Mouse (Mus musculus): ENCODE results near the gene Gm38655. TPM values are rescaled to one million over a fixed set of nuclear protein-coding genes. Genes with fewer than 3 reads are reported as not detected.

The Gm38655 gene
- polyA plus RNA-seq, 1 experiment, result not detected

DNA sequence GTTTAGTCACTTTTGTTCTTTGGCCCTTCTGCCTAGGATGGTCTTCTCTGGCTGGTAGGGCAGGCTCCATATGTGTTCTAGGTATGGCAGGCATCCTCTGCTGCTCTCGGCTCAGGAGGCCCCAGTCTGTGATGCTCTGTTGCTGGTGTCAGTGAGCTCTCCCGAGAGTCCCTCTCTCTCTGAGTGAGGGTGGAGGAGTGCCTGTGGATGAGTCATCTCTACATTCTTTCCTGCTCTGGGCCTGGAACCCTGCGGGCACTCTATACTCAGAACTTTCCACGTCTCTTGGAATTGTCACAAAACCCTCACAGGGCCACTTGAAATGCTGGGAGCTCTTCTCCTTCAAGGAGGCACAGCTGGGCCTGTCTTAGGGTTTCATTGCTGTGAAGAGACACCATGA is 36.4 kb upstream of the Gm38655 start:
- no peak overlapping the region for H3K27ac ChIP-seq (ENCODE audit: insufficient read depth, low read length)
- no peak for TF ChIP-seq POLR2A (IDR thresholded peaks at IDR 0.05; ENCODE audit: extremely low read depth, insufficient read depth, low read length)
- TF ChIP-seq CTCF (IDR thresholded peaks at IDR 0.05; ENCODE audit: extremely low read depth, insufficient read depth, low read length), result no peak
- H3K4me1 ChIP-seq (ENCODE audit: control insufficient read depth, insufficient read depth, low read length), result no peaks in the 10 kb centered on the region
- H3K4me3 ChIP-seq (ENCODE audit: insufficient read depth, low read length), result no peak overlapping the region

DNA sequence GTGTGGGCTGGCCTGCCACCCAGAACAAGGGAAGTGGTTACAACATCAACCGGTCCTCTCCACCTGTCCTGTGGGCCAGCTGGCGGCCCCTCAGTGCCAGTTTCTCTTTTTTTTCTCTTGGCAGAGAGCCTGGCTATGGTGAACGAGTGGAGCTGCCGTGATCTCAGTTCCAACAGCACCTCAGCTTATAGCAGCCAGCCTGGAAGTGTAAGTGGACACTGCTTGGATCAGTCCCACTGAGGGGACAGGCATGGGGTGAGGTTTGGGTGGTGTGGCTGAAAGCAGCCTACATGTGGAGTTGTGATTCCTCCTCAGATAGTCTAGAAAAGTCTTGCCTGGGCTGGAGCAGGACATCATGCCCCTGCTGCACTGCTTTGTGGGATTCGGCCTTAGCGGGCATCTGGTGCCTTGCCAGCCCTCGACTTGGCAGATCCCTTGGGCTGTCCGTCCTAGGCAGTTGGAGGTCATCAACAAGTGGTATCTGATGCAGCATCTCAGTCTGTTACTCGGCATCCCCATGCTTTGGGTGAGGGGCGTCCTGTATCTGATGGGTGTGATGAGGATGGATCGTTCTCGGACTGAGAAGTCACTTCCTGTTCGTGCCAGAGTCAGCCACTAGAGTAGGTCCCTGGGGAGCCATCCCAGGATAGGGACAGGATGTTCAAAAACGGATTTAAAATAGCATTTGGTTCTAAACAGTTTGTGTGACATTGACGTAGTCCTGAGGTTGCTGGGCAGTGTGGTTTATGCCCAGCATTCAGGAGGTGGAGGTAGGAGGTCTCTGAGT is 35.6 kb upstream of the Gm38655 start:
- Histone ChIP-seq H3K4me1 (ENCODE audit: control insufficient read depth, insufficient read depth, low read length) (no peaks in the 10 kb centered on the region), H3K4me3 (ENCODE audit: insufficient read depth, low read length) (no peak overlapping the region), H3K27ac (ENCODE audit: insufficient read depth, low read length) (peak overlapping the region; percentile 8; the same call in 1 of the 2 replicates)
- no peak for TF ChIP-seq CTCF (IDR thresholded peaks at IDR 0.05; ENCODE audit: extremely low read depth, insufficient read depth, low read length)

DNA sequence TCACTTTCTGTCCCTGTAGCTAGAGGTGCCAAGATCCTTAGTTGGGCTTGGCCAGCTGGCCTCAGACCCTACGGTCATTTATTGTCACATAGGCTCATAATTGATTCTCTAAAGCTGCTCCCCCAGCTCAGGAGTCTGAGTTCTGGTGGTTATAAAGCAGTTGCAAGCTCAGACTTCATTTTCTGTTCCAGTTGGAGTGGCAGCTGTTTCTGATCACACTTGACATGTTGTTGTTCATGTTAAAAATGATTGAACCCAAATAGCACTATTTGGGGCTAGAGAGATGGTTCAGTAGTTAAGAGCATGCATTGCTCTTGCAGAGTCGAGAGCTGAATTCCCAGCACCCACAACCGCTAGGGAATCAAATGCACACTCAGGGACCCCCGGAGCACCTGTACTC is 34.7 kb upstream of the Gm38655 start:
- no peaks in the 10 kb centered on the region for H3K4me1 ChIP-seq (ENCODE audit: control insufficient read depth, insufficient read depth, low read length)
- no peak overlapping the region for H3K27ac ChIP-seq (ENCODE audit: insufficient read depth, low read length)
- H3K4me3 ChIP-seq (ENCODE audit: insufficient read depth, low read length), result no peak overlapping the region
- TF ChIP-seq CTCF (IDR thresholded peaks at IDR 0.05; ENCODE audit: extremely low read depth, insufficient read depth, low read length) (no peak), POLR2A (IDR thresholded peaks at IDR 0.05; ENCODE audit: extremely low read depth, insufficient read depth, low read length) (no peak)

DNA sequence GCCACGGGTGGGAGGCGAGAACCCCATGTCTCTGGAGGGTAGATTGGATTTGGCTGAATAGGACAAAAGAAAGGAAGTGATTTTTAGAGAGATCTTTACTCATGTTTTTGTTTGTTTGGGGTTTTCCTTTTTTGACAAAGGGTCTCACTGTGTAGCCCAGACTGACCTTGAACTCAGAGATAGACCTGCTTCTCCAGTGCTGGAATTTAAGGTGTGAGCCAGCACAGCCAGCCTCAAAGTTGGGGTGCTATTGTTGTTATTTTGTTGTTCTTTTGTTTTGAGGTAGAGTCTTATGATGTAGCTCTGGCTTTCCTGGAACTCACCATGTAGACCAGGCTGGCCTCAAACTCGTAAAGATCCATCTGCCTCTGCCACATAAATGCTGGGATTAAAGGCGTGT is 27.1 kb upstream of the Gm38655 start:
- no peak overlapping the region for H3K4me3 ChIP-seq (ENCODE audit: insufficient read depth, low read length)
- TF ChIP-seq CTCF (IDR thresholded peaks at IDR 0.05; ENCODE audit: extremely low read depth, insufficient read depth, low read length) (no peak), POLR2A (IDR thresholded peaks at IDR 0.05; ENCODE audit: extremely low read depth, insufficient read depth, low read length) (no peak)
- no peaks in the 10 kb centered on the region for H3K4me1 ChIP-seq (ENCODE audit: control insufficient read depth, insufficient read depth, low read length)
- H3K27ac ChIP-seq (ENCODE audit: insufficient read depth, low read length), result no peak overlapping the region

DNA sequence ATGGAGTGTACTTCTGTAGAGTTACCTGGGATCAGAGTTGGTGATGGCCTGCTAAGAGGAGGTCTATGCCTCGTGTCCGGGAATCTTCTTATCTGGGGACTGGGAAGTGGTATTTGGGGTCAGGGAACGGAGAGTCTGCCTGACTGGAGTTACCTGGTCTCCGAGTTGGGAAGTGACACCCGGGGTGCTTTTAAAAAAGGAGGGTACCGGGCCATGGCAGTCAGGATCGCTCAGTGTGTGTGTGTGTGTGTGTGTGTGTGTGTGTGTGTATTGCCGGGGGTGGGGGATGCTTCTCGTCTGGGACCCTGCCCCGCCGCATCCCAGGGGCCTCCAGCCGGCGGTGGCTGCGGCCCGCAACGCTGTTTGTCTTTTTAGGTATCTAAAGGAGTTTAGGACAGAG is 13.8 kb upstream of the Gm38655 start:
- Histone ChIP-seq H3K27ac (ENCODE audit: insufficient read depth, low read length) (no peak overlapping the region), H3K4me1 (ENCODE audit: control insufficient read depth, insufficient read depth, low read length) (peaks cover 2% of the 10 kb centered on the region), H3K4me3 (ENCODE audit: insufficient read depth, low read length) (peak overlapping the region; percentile 91)
- TF ChIP-seq CTCF (IDR thresholded peaks at IDR 0.05; ENCODE audit: extremely low read depth, insufficient read depth, low read length) (no peak), POLR2A (IDR thresholded peaks at IDR 0.05; ENCODE audit: extremely low read depth, insufficient read depth, low read length) (no peak)

DNA sequence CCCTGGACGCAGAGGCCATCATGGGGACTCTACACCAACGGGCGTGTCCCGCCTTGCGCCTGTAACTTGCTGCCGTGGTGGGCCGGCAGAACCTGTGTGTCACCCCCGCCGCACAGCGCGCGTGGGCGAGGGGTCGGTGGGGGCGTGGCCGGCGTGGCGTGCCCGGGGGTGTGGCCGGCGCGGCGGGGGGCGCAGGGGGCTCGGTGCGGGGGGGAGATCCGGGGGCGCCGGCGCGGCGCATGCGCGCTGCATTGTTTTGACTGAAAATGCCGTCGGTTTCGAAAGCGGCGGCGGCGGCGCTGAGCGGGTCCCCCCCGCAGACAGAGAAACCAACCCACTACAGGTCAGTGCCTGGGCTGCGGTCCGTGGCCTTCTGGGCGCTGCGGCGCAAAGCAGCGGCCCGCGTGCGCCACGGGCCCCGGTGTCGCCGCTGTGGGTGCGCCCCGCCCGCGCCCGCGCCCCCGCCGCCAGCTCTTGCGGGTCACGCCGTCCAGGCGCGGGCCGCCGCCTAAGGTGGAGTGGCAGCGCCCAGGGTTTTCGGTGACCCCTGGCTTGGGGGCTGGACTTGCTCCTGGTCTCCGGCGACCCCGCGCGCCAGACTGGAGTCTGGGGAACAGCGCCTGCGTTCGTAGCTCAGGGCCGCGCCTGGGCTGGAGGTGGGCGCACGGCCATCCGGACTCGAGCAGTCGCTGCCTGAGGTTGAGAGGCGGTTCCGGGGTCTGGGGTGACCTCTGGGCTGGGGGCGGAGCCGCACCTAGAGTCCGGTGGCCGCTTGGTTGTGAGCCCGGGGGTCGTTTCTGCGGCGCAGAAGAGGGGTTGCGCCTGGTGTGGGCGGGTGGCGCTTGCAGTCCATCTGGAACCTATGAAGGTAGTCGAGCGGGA is 13.1 kb upstream of the Gm38655 start, which contains the start of gene Unkl:
Unkl (plus strand) TSS at position 248 of the 882 bp plus-strand sequence.
- TF ChIP-seq CTCF (IDR thresholded peaks at IDR 0.05; ENCODE audit: extremely low read depth, insufficient read depth, low read length), result no peak
- no peak for TF ChIP-seq POLR2A (IDR thresholded peaks at IDR 0.05; ENCODE audit: extremely low read depth, insufficient read depth, low read length)
- H3K4me1 ChIP-seq (ENCODE audit: control insufficient read depth, insufficient read depth, low read length), result peaks cover 2% of the 10 kb centered on the region
- H3K4me3 ChIP-seq (ENCODE audit: insufficient read depth, low read length), result peak within 1 kb of the TSS; percentile 91
- peak within 1 kb of the TSS; percentile 85 for H3K27ac ChIP-seq (ENCODE audit: insufficient read depth, low read length)

DNA sequence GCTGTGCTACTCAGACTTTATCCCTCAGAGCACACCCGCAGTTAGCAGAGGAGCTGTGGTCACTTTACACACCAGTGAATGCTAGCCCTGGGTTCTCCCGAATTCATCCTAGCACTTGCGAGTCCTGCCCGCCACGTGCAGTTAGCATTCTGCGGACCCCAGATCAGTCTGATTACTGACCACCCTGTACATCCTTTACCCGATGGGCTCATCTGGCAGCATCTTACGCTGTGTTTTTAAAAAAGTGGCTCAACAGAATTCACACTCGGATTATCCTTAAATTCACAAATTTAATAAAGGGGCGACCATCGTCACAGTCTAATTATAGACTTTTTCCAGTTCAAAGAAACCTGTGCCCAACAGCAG is 12.5 kb upstream of the Gm38655 start:
- Histone ChIP-seq H3K4me3 (ENCODE audit: insufficient read depth, low read length) (peak overlapping the region; percentile 91), H3K4me1 (ENCODE audit: control insufficient read depth, insufficient read depth, low read length) (peaks cover 2% of the 10 kb centered on the region), H3K27ac (ENCODE audit: insufficient read depth, low read length) (no peak overlapping the region)
- TF ChIP-seq POLR2A (IDR thresholded peaks at IDR 0.05; ENCODE audit: extremely low read depth, insufficient read depth, low read length) (no peak), CTCF (IDR thresholded peaks at IDR 0.05; ENCODE audit: extremely low read depth, insufficient read depth, low read length) (no peak)

DNA sequence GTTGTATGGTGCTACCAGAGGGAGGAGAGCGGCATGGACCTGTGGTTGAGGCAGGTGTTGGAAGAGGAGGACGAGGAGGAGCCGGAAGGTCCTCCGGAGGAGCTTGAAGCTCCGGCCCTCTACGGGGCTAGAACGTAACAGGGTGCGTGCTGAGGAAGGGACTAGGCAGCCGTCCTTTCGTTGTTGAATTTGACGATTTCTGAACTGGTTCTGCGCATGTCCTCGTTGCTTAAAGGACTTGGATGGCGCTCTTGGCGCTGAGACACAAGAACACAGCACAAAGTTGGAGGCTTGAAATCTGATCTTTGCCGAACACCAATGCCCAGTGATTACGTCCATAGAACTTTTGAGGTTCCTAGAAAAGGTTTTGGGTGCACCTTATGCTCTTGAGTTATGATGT is 9.7 kb upstream of the Gm38655 start:
- Histone ChIP-seq H3K4me1 (ENCODE audit: control insufficient read depth, insufficient read depth, low read length) (peaks cover 2% of the 10 kb centered on the region), H3K27ac (ENCODE audit: insufficient read depth, low read length) (no peak overlapping the region), H3K4me3 (ENCODE audit: insufficient read depth, low read length) (peak overlapping the region; percentile 48)
- TF ChIP-seq CTCF (IDR thresholded peaks at IDR 0.05; ENCODE audit: extremely low read depth, insufficient read depth, low read length) (no peak), POLR2A (IDR thresholded peaks at IDR 0.05; ENCODE audit: extremely low read depth, insufficient read depth, low read length) (0 out of 2 replicates have a peak, but pooled peaks have one; percentile 31)

DNA sequence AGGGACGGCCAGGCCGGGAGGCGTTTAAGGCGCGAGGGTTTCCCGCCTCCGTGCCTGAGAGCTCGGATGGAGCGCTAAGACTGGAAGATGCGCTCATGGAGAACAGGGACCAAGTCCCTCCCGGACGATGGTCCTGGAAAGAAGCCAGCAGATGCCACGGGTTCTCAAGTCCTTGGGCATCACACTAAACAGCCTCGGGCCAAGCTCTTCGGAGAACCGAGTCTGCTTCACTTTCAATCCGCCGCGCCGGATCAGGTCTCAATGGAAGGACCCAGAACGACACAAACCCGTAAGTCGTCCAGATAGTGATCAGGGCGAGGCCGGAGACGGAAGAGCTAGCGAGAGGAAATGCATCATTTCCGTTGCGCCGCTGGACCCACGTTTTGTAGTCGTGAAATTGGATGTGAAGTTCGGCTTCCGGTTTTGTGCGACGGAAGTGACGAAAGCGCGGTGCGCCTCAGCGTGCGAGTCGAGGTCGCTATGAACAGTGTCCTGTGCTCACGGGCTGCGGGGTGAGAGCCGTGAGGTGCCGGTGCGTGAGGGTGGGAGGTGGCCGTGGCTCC is 8.9 kb upstream of the Gm38655 start, which contains the start of gene BC003965:
BC003965 (plus strand) TSS at position 426 of the 563 bp plus-strand sequence.
- Histone ChIP-seq H3K4me1 (ENCODE audit: control insufficient read depth, insufficient read depth, low read length) (no peaks in the 10 kb centered on the region; the same call in none of the 2 replicates), H3K27ac (ENCODE audit: insufficient read depth, low read length) (peak within 1 kb of the TSS; percentile 80), H3K4me3 (ENCODE audit: insufficient read depth, low read length) (peak within 1 kb of the TSS; percentile 48)
- TF ChIP-seq CTCF (IDR thresholded peaks at IDR 0.05; ENCODE audit: extremely low read depth, insufficient read depth, low read length) (no peak), POLR2A (IDR thresholded peaks at IDR 0.05; ENCODE audit: extremely low read depth, insufficient read depth, low read length) (peak; percentile 98)
